In genomic region chr11:68945245-68945644, GRCm38 (mm10) we compare ENCODE assay signal across 31 mouse cellular contexts. TPM values are rescaled to one million over a fixed set of nuclear protein-coding genes. Genes with fewer than 3 reads are reported as not detected.
A peak's percentile ranks its signal among the peaks of the same experiment; 100 is the strongest.
DNase-seq lines count a peak whose midpoint lies in the region; ATAC-seq lines count a peak whose summit lies in the region.
"Had no signal": no experiment of that assay in that cellular context is flagged by ENCODE, and none has a peak within 500 bp of the region (broad histone marks: within the 10 kb centered on the region; RNA-seq: fewer than 3 reads in every experiment).

No protein-coding gene starts in this region.

- no peak for ATAC-seq in midbrain, embryonic 14.5 days (ENCODE audit: low FRiP score, low TSS enrichment)
- no peak for ATAC-seq in midbrain, embryonic 11.5 days (ENCODE audit: low FRiP score)
- ATAC-seq: activated CD4-positive, CD25-positive, alpha-beta regulatory T cell, adult 4 months; forebrain, embryonic 14.5 days; forebrain, postnatal 0 days; hindbrain, embryonic 16.5 days; intestine, embryonic 15.5 days had no signal

- H3K4me3 ChIP-seq in midbrain, embryonic 14.5 days (replicated peaks; ENCODE audit: low read depth, low read length): no peak overlapping the region
- H3K4me3 ChIP-seq in midbrain, embryonic 11.5 days (ENCODE audit: low read depth, low read length): no peak overlapping the region
- H3K4me3 ChIP-seq: embryonic facial prominence, embryonic 12.5 days; embryonic facial prominence, embryonic 15.5 days; gastrocnemius, adult 2 months; intestine, embryonic 15.5 days had no signal

- H3K4me1 ChIP-seq in midbrain, embryonic 14.5 days (ENCODE audit: control insufficient read depth, insufficient read depth, low read length): 0 out of 2 replicates have a peak, but pooled peaks cover 7% of the 10 kb centered on the region
- H3K4me1 ChIP-seq in midbrain, embryonic 11.5 days (ENCODE audit: control insufficient read depth, insufficient read depth, low read length): peaks cover 4% of the 10 kb centered on the region

- no peak overlapping the region for H3K9ac ChIP-seq in midbrain, embryonic 14.5 days (replicated peaks; ENCODE audit: low read length)
- no peak overlapping the region for H3K9ac ChIP-seq in midbrain, embryonic 11.5 days (ENCODE audit: low read length)
- H3K9ac ChIP-seq: embryonic facial prominence, embryonic 12.5 days; embryonic facial prominence, embryonic 15.5 days; forebrain, postnatal 0 days; intestine, embryonic 15.5 days had no signal

- no peaks in the 10 kb centered on the region for H3K27me3 ChIP-seq in midbrain, embryonic 14.5 days (ENCODE audit: control insufficient read depth, insufficient read depth, low read length)
- no peaks in the 10 kb centered on the region for H3K27me3 ChIP-seq in midbrain, embryonic 11.5 days (ENCODE audit: control insufficient read depth, insufficient read depth, low read length)
- H3K27me3 ChIP-seq: intestine, embryonic 15.5 days had no signal

- no peaks in the 10 kb centered on the region for H3K9me3 ChIP-seq in midbrain, embryonic 14.5 days (ENCODE audit: control insufficient read depth, low read length)
- H3K9me3 ChIP-seq in midbrain, embryonic 11.5 days (ENCODE audit: control insufficient read depth, low read length): no peaks in the 10 kb centered on the region
- H3K9me3 ChIP-seq: embryonic facial prominence, embryonic 12.5 days; embryonic facial prominence, embryonic 15.5 days; intestine, embryonic 15.5 days had no signal

- WGBS in midbrain, embryonic 14.5 days: 76% methylated on average over 2 of the region's 2 CpGs
- WGBS in midbrain, embryonic 11.5 days: 79% methylated on average over 2 of the region's 2 CpGs

- H3K27ac ChIP-seq in midbrain, embryonic 14.5 days (replicated peaks; ENCODE audit: low read depth, low read length): no peak overlapping the region
- no peak overlapping the region for H3K27ac ChIP-seq in midbrain, embryonic 11.5 days (ENCODE audit: low read depth, low read length)
- H3K27ac ChIP-seq: embryonic facial prominence, embryonic 12.5 days; embryonic facial prominence, embryonic 15.5 days; gastrocnemius, adult 2 months; intestine, embryonic 15.5 days had no signal

- DNase-seq in adrenal gland, adult (ENCODE audit: inconsistent age in 2 of 2, low spot score in 1 of 2): peak; percentile 56 to 75
- no peak for DNase-seq in adrenal gland, postnatal 25 days
- DNase-seq in adrenal gland, postnatal 36 days: peak; percentile 41 to 42
- no peak for DNase-seq in adrenal gland, postnatal 10 days
- DNase-seq in midbrain, embryonic 14.5 days: no peak
- no peak for DNase-seq in midbrain, embryonic 11.5 days (ENCODE audit: low spot score, missing footprints)
- DNase-seq: adrenal gland, adult 8-10 months; cerebellum, adult 11 months; cerebellum, adult 2 months; cerebellum, adult 9-11 months; cerebellum, postnatal 25 days; forebrain, postnatal 0 days; gastrocnemius, adult 2 months; gastrocnemius, postnatal 14 days; heart, adult 11 months; kidney, adult 11 months had no signal

- H3K36me3 ChIP-seq in midbrain, embryonic 14.5 days (ENCODE audit: control insufficient read depth, insufficient read depth, low read length): 0 out of 2 replicates have a peak, but pooled peaks cover 4% of the 10 kb centered on the region
- no peaks in the 10 kb centered on the region for H3K36me3 ChIP-seq in midbrain, embryonic 11.5 days (ENCODE audit: control insufficient read depth, insufficient read depth, low read length)
- H3K36me3 ChIP-seq: embryonic facial prominence, embryonic 12.5 days; embryonic facial prominence, embryonic 15.5 days; intestine, embryonic 15.5 days had no signal

- H3K4me2 ChIP-seq in midbrain, embryonic 14.5 days (ENCODE audit: low read length): peak overlapping the region; percentile 51; the same call in 1 of the 2 replicates
- H3K4me2 ChIP-seq in midbrain, embryonic 11.5 days: no peak overlapping the region
- H3K4me2 ChIP-seq: embryonic facial prominence, embryonic 12.5 days; embryonic facial prominence, embryonic 15.5 days; heart, embryonic 11.5 days; intestine, embryonic 15.5 days had no signal

RNA-seq across cellular contexts. Expression of gene Arhgef15, which starts 12.0 kb away (rescaled TPM):
- total RNA-seq in adrenal gland, postnatal 25 days (2021): 18.7 and 23.4 TPM in 2 replicates
- 10 to 100 TPM; 14.8 to 19.9 TPM for total RNA-seq in adrenal gland, postnatal 36 days (2021)
- total RNA-seq in adrenal gland, postnatal 10 days (2021): 10 to 100 TPM; 25.4 to 35.9 TPM
- 19.3 and 19.5 TPM in 2 replicates for polyA plus RNA-seq in midbrain, embryonic 14.5 days (2014; fragmentation: Nextera tagmentation; extraction: Ambion mirVana)
- polyA plus RNA-seq in midbrain, embryonic 11.5 days (2014; fragmentation: Nextera tagmentation; extraction: Ambion mirVana): 3.7 and 4.2 TPM in 2 replicates

RNA-seq across cellular contexts. Expression of gene Odf4, which starts 18.4 kb away (rescaled TPM):
- 0.70 TPM in 1 of 2 replicates, not detected in the other for total RNA-seq in adrenal gland, postnatal 25 days (2021)
- under 1 TPM in 1 of 2 experiments, not detected in 1; 0.46 TPM for total RNA-seq in adrenal gland, postnatal 36 days (2021)
- under 1 TPM; 0.27 to 0.60 TPM for total RNA-seq in adrenal gland, postnatal 10 days (2021)
- 0.53 and 1.1 TPM in 2 replicates for polyA plus RNA-seq in midbrain, embryonic 14.5 days (2014; fragmentation: Nextera tagmentation; extraction: Ambion mirVana)
- polyA plus RNA-seq in midbrain, embryonic 11.5 days (2014; fragmentation: Nextera tagmentation; extraction: Ambion mirVana): not detected in 2 replicates
- total RNA-seq: common myeloid progenitor, adult 5-6 weeks; ES-E14; gastrocnemius, adult 2 months; gastrocnemius, postnatal 14 days; gastrocnemius, postnatal 4 days; heart, postnatal 25 days; hematopoietic stem cell, adult 5-6 weeks had no signal
- polyA plus RNA-seq: activated CD4-positive, CD25-positive, alpha-beta regulatory T cell, adult 4 months; embryonic facial prominence, embryonic 12.5 days; embryonic facial prominence, embryonic 15.5 days; forebrain, embryonic 11.5 days; forebrain, embryonic 14.5 days; heart, embryonic 11.5 days; heart, embryonic 14.5 days; heart, postnatal 0 days; intestine, embryonic 15.5 days had no signal

RNA-seq across cellular contexts. Expression of gene Slc25a35, which starts 22.7 kb away (rescaled TPM):
- 32.0 and 35.4 TPM in 2 replicates for total RNA-seq in adrenal gland, postnatal 25 days (2021)
- total RNA-seq in adrenal gland, postnatal 36 days (2021): 10 to 100 TPM; 28.8 to 36.4 TPM
- total RNA-seq in adrenal gland, postnatal 10 days (2021): 10 to 100 TPM; 28.5 to 32.9 TPM
- 1.1 and 1.9 TPM in 2 replicates for polyA plus RNA-seq in midbrain, embryonic 14.5 days (2014; fragmentation: Nextera tagmentation; extraction: Ambion mirVana)
- polyA plus RNA-seq in midbrain, embryonic 11.5 days (2014; fragmentation: Nextera tagmentation; extraction: Ambion mirVana): 1.1 and 1.2 TPM in 2 replicates

RNA-seq across cellular contexts. Expression of gene Rangrf, which starts 29.7 kb away (rescaled TPM):
- total RNA-seq in adrenal gland, postnatal 25 days (2021): 20.7 and 22.4 TPM in 2 replicates
- total RNA-seq in adrenal gland, postnatal 36 days (2021): 10 to 100 TPM; 22.5 to 23.3 TPM
- 10 to 100 TPM; 20.4 to 24.7 TPM for total RNA-seq in adrenal gland, postnatal 10 days (2021)
- polyA plus RNA-seq in midbrain, embryonic 14.5 days (2014; fragmentation: Nextera tagmentation; extraction: Ambion mirVana): 22.1 and 22.4 TPM in 2 replicates
- 54.5 and 55.3 TPM in 2 replicates for polyA plus RNA-seq in midbrain, embryonic 11.5 days (2014; fragmentation: Nextera tagmentation; extraction: Ambion mirVana)

RNA-seq across cellular contexts. Expression of gene Rpl26, which starts 43.9 kb away (rescaled TPM):
- total RNA-seq in adrenal gland, postnatal 25 days (2021): 1,094 and 1,140 TPM in 2 replicates
- 1,000 to 10,000 TPM; 1,232 to 1,254 TPM for total RNA-seq in adrenal gland, postnatal 36 days (2021)
- 1,000 to 10,000 TPM; 1,288 to 1,295 TPM for total RNA-seq in adrenal gland, postnatal 10 days (2021)
- polyA plus RNA-seq in midbrain, embryonic 14.5 days (2014; fragmentation: Nextera tagmentation; extraction: Ambion mirVana): 670 and 732 TPM in 2 replicates
- 841 and 881 TPM in 2 replicates for polyA plus RNA-seq in midbrain, embryonic 11.5 days (2014; fragmentation: Nextera tagmentation; extraction: Ambion mirVana)

Comparison
In these comparisons a context has a peak if more than half of its experiments do, and no peak if none do; other contexts are left out.
1. DNase-seq: peak in adrenal gland, adult (2 of 2) and adrenal gland, postnatal 36 days (2 of 2); none in adrenal gland, postnatal 25 days (single experiment), adrenal gland, postnatal 10 days (single experiment), midbrain, embryonic 14.5 days (single experiment) and midbrain, embryonic 11.5 days (single experiment).